Mouse (Mus musculus) midbrain, postnatal 0 days (tissue): ENCODE results near the gene Olfr461. TPM values are rescaled to one million over a fixed set of nuclear protein-coding genes. Genes with fewer than 3 reads are reported as not detected.
"Not testable (repeated sequence)": the region's sequence is repeated elsewhere in the genome, so short reads cannot be mapped to it uniquely, and the experiment has no call there.

Experiments used
- ATAC-seq: fragments of 200-750 bp; cut with Nextera tagmentation; 2 replicates; pipeline ENCODE4 v1.8.0; 2017; ENCODE audit warnings: moderate number of reproducible peaks, mild to moderate bottlenecking, moderate TSS enrichment, moderate library complexity; ENCODE audit not compliant: low FRiP score
- DNase-seq: peaks from one replicate; pipeline ENCODE4 v3.0.0-alpha.2; 2015; ENCODE audit warnings: low spot score
- H3K27ac ChIP-seq: fragments of 300-500 bp; sonication (generic); 2 replicates; pipeline ENCODE4 v1.5.1; 2014; ENCODE audit warnings: low read depth, mild to moderate bottlenecking, low read length, mixed read lengths
- H3K27me3 ChIP-seq: fragments of 300-500 bp; sonication (generic); 2 replicates; pipeline ENCODE4 v1.6.1; 2014; ENCODE audit warnings: low read length, control low read depth, mixed read lengths; ENCODE audit not compliant: insufficient read depth
- H3K36me3 ChIP-seq: fragments of 300-500 bp; sonication (generic); 2 replicates; pipeline ENCODE4 v1.6.1; 2014; ENCODE audit warnings: low read length, control low read depth, mixed read lengths; ENCODE audit not compliant: insufficient read depth
- H3K4me1 ChIP-seq: fragments of 300-500 bp; sonication (generic); 2 replicates; pipeline ENCODE4 v1.6.1; 2014; ENCODE audit warnings: mild to moderate bottlenecking, control low read depth, antibody characterized with exemption, low read length, mixed read lengths; ENCODE audit not compliant: insufficient read depth
- H3K4me2 ChIP-seq: fragments of 300-500 bp; sonication (generic); 2 replicates; pipeline ENCODE4 v1.6.1; 2014; ENCODE audit warnings: low read depth, mild to moderate bottlenecking, low read length, mixed read lengths; ENCODE audit not compliant: poor library complexity, severe bottlenecking
- H3K4me3 ChIP-seq: fragments of 300-500 bp; sonication (generic); 2 replicates; pipeline ENCODE4 v1.5.1; 2014; ENCODE audit warnings: low read depth, mild to moderate bottlenecking, low read length, moderate library complexity
- H3K9ac ChIP-seq: fragments of 300-500 bp; sonication (generic); replicated peaks from 2 replicates; pipeline ENCODE4 v1.6.1; 2014; ENCODE audit warnings: mild to moderate bottlenecking, low read length, moderate library complexity, mixed read lengths; ENCODE audit not compliant: poor library complexity, severe bottlenecking
- H3K9me3 ChIP-seq: fragments of 300-500 bp; sonication (generic); 2 replicates; pipeline ENCODE4 v1.6.1; 2016; ENCODE audit warnings: low read length, control low read depth
- CTCF ChIP-seq: IDR thresholded peaks from 2 replicates; pipeline ENCODE4 v1.5.1; 2016; ENCODE audit warnings: antibody characterized with exemption, mild to moderate bottlenecking
- WGBS: fragments of 180-500 bp; shearing (Covaris S2); extraction: QIAGEN DNeasy Blood & Tissue Kit; methylation state at CpG from one replicate; pipeline ENCODE4 v1.1.7; 2014; 5-methylcytosine and 5-hydroxymethylcytosine counted together
- polyA plus RNA-seq: library from polyadenylated mRNA; unstranded; fragments of >200 nt; fragmentation: Nextera tagmentation; extraction: Ambion mirVana; gene quantifications from 2 replicates; pipeline ENCODE4 v1.2.1, GENCODE M21; 2015
- total RNA-seq: library from RNA; depleted of rRNA; stranded (reverse); fragments of >200 nt; gene quantifications from 2 replicates; pipeline ENCODE4 v1.2.3, GENCODE M21; 2014; rRNA removed

The Olfr461 gene
- total RNA-seq, result not detected in 2 replicates
- polyA plus RNA-seq, result 0.29 TPM in 1 of 2 replicates, not detected in the other

GRCm38 (mm10) chr6:40554950-40555349, at the start of gene Olfr461:
Gene Olfr461 (minus strand): TSS chr6:40555050.
- H3K4me1 ChIP-seq, result no peaks in the 10 kb centered on the region
- no peaks in the 10 kb centered on the region for H3K27me3 ChIP-seq
- no peak for TF ChIP-seq CTCF
- WGBS, result 75% methylated on average over 2 of the region's 2 CpGs
- H3K4me2 ChIP-seq, result no peak within 1 kb of the TSS
- DNase-seq, result no peak
- no peak for ATAC-seq
- H3K36me3 ChIP-seq, result no peaks in the 10 kb centered on the region
- no peaks in the 10 kb centered on the region for H3K9me3 ChIP-seq
- no peak within 1 kb of the TSS for H3K4me3 ChIP-seq
- no peak within 1 kb of the TSS for H3K27ac ChIP-seq
- H3K9ac ChIP-seq, result no peak within 1 kb of the TSS

- H3K36me3 ChIP-seq, H3K9ac ChIP-seq, ATAC-seq, H3K27ac ChIP-seq, H3K4me3 ChIP-seq, DNase-seq, H3K4me1 ChIP-seq, H3K27me3 ChIP-seq, H3K4me2 ChIP-seq, H3K9me3 ChIP-seq: not testable (repeated sequence)
- 31% methylated on average over 4 of the region's 4 CpGs for WGBS
Observed at GRCm38 (mm10) chr6:40598546-40598945, 43.7 kb upstream of the Olfr461 start.

DNA sequence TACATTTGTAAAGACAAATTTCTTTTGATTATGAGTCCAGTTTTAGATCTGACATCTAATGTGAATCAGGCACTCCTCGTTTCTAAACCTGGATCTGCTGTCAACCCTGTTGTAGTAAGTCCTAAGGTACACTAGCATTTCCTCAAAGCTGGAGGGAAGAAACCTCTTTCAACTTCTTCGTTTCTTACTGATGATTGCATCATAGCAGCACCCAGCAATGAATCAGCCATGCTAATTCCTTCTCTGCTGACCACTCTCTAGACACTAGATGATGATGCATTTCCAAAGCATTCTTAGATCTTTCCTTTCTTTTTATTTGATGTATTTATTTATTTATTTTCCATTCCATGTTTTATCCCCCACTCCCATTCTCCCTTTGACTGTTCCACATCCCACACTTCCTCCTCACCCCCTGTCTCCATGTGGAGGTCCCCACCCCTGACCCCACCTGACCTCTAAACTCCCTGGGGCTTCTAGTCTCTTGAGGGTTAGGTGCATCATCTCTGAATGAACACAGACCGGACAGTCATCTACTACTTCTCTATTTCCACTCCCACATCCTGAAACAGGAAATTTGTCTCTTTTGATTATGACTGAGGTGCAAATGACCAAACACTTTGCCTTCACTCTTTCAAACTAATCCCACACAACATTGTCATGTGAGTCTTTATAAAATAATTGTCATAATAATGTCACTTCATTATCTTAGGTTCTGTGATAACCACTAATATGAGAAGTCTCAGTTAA, 40.1 kb upstream of the Olfr461 start:
- Histone ChIP-seq H3K4me2 (no peak overlapping the region), H3K4me1 (no peaks in the 10 kb centered on the region), H3K4me3 (no peak overlapping the region), H3K9ac (no peak overlapping the region), H3K36me3 (no peaks in the 10 kb centered on the region), H3K9me3 (no peaks in the 10 kb centered on the region), H3K27me3 (no peaks in the 10 kb centered on the region), H3K27ac (no peak overlapping the region)
- no peak for TF ChIP-seq CTCF
- DNase-seq (no peak), ATAC-seq (no peak)
- 73% methylated on average over 3 of the region's 3 CpGs for WGBS

GRCm38 (mm10) chr6:40588346-40588745, 33.5 kb upstream of the Olfr461 start:
- no peak overlapping the region for H3K27ac ChIP-seq
- H3K9ac ChIP-seq, result no peak overlapping the region
- no peak for DNase-seq
- no peaks in the 10 kb centered on the region for H3K27me3 ChIP-seq
- H3K4me1 ChIP-seq, result no peaks in the 10 kb centered on the region
- 94% methylated on average over 2 of the region's 2 CpGs for WGBS
- H3K4me2 ChIP-seq, result no peak overlapping the region
- no peaks in the 10 kb centered on the region for H3K36me3 ChIP-seq
- no peak for ATAC-seq
- no peak for TF ChIP-seq CTCF
- H3K4me3 ChIP-seq, result no peak overlapping the region
- no peaks in the 10 kb centered on the region for H3K9me3 ChIP-seq

DNA sequence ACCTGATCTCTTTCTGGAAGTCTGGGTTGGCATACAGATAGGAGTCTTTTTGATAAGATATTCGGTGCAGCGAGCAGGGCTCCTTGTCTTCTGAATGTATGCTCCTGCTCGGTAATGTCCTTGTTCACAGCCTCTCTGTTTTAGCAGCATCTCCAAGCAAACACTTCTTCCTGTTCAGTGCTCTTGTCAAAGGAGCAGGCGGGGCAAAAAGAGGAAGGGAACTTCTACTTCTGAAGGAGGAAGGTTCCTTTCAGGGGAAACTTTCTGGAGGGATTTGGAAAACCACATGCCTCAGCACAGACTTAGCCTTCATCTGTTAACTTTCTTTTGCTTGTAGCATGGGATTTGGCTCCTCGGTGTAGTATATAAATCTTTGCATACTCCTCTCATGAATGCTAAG, 30.8 kb upstream of the Olfr461 start, which contains the start of gene Clec5a:
Clec5a (minus strand) TSS at position 177 of the 400 bp plus-strand sequence.
- H3K36me3 ChIP-seq, result no peaks in the 10 kb centered on the region
- DNase-seq (no peak), ATAC-seq (no peak)
- no peak within 1 kb of the TSS for H3K4me3 ChIP-seq
- 82% methylated on average over 5 of the region's 5 CpGs for WGBS
- no peak within 1 kb of the TSS for H3K9ac ChIP-seq
- no peaks in the 10 kb centered on the region for H3K27me3 ChIP-seq
- no peak for TF ChIP-seq CTCF
- no peaks in the 10 kb centered on the region for H3K9me3 ChIP-seq
- no peak within 1 kb of the TSS for H3K27ac ChIP-seq
- no peaks in the 10 kb centered on the region for H3K4me1 ChIP-seq
- H3K4me2 ChIP-seq, result no peak within 1 kb of the TSS

DNA sequence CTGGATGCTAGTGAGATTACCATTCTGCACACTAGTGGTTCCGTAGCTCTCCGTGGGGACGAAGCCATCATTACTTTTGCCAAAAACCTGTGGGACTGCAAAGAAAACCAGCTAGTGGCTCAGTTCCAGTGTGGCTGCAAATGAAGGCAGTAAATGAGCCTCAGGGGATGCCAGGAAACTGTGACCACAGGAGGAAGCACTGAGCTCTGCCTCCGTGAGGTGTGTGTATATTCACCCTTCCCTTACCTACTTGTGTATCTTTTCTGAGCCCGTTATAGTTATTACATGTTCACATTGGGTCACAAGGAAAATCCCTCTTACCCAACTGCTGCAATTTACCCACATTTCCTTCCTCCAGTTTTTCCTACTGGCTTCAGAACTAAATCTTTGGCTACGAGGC, 29.5 kb upstream of the Olfr461 start:
- Histone ChIP-seq H3K4me1 (no peaks in the 10 kb centered on the region), H3K27me3 (no peaks in the 10 kb centered on the region), H3K4me2 (no peak overlapping the region), H3K36me3 (no peaks in the 10 kb centered on the region), H3K27ac (no peak overlapping the region), H3K9ac (no peak overlapping the region), H3K9me3 (no peaks in the 10 kb centered on the region), H3K4me3 (no peak overlapping the region)
- peak; percentile 5 for DNase-seq
- 80% methylated on average over 6 of the region's 6 CpGs for WGBS
- TF ChIP-seq CTCF, result no peak
- no peak for ATAC-seq
